Mouse (Mus musculus) spleen, adult 2 months (tissue): Measurements from ENCODE around the gene Baiap2l1.

Source experiments
- CTCF ChIP-seq: fragments of 200-500 bp; IDR thresholded peaks from 2 replicates; pipeline ENCODE4 v1.5.1; 2011; ENCODE audit warnings: mild to moderate bottlenecking, inconsistent platforms; ENCODE audit not compliant: insufficient read depth, insufficient read length, insufficient replicate concordance; ENCODE audit errors: extremely low read depth
- POLR2A ChIP-seq: fragments of 200-500 bp; IDR thresholded peaks from 2 replicates; pipeline ENCODE4 v1.6.1; 2011; ENCODE audit warnings: low read depth, low read length, inconsistent platforms

DNA sequence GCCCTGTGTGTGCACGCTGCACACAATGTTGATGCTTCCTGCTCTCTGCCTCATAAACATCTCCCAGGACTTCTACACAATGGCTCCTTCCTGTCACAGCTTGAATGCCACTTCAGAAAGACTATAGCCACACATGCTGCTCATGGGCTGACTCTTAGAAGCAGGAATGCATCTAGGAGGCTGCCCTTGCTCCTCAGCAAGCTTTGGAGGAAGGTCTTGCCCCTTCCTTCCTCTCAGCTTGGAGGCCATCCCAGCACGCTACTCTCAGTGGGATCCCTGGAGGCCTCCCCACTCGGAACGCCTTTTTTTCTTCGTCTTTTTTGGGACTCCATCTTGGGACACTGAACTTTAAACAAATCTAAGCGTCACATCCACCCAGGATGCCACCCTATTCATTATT lies 83.0 kb downstream of the Baiap2l1 start:
- TF ChIP-seq CTCF (no peak), POLR2A (no peak)
